Mouse (Mus musculus): ENCODE measurements at regions not wholly inside any gene's neighbourhood (a gene's known extent, or its start where the extent isn't known, plus 50 kb on each side); places are given as distances from the start of the nearest gene placed in this dataset.

GRCm38 (mm10) chr5:76067881-76068280 lies 72.2 kb upstream of the Srd5a3 start:
- TF ChIP-seq CHD2 (IDR thresholded peaks at IDR 0.05; ENCODE audit: low read length), result no peak
- peak; percentile 69 for TF ChIP-seq BHLHE40 (IDR thresholded peaks at IDR 0.05; ENCODE audit: low read depth, low read length)
- TF ChIP-seq EP300 (IDR thresholded peaks at IDR 0.05; ENCODE audit: low read length), result peak; percentile 76
- TF ChIP-seq JUN (IDR thresholded peaks at IDR 0.05; ENCODE audit: insufficient read depth, low read depth, low read length), result peak; percentile 65; the same call in 1 of the 2 replicates
- TF ChIP-seq TCF12 (IDR thresholded peaks at IDR 0.05; ENCODE audit: low read depth, low read length), result no peak; the same call in 1 of the 2 replicates
- no peak for TF ChIP-seq SIN3A (IDR thresholded peaks at IDR 0.05; ENCODE audit: low read length)
- TF ChIP-seq ZC3H11A (IDR thresholded peaks at IDR 0.05; ENCODE audit: low read depth, low read length), result no peak
- TF ChIP-seq CTCF (conservative IDR thresholded peaks at IDR 0.05 in 1 of 2, IDR thresholded peaks at IDR 0.05 in 1 of 2; ENCODE audit: low read depth in 2 of 2, low read length in 2 of 2), result no peak
- no peak for TF ChIP-seq POLR2A (IDR thresholded peaks at IDR 0.05; ENCODE audit: low read depth, low read length)
